Mouse (Mus musculus) intestine, embryonic 15.5 days (tissue): ENCODE data around the gene Ubl4a. TPM values are rescaled to one million over a fixed set of nuclear protein-coding genes. Genes with fewer than 3 reads are reported as not detected.

Experiments
- ATAC-seq: fragments of 200-750 bp; cut with Nextera tagmentation; 2 replicates; pipeline ENCODE4 v1.8.0; 2017; ENCODE audit warnings: moderate TSS enrichment, moderate library complexity
- H3K27ac ChIP-seq: fragments of 300-500 bp; sonication (generic); 2 replicates; pipeline ENCODE4 v1.5.1; 2015; ENCODE audit warnings: mild to moderate bottlenecking, inconsistent platforms
- H3K27me3 ChIP-seq: fragments of 300-500 bp; sonication (generic); replicated peaks from 2 replicates; pipeline ENCODE4 v1.6.1; 2015; ENCODE audit warnings: inconsistent platforms
- H3K36me3 ChIP-seq: fragments of 300-500 bp; sonication (generic); 2 replicates; pipeline ENCODE4 v1.6.1; 2015; ENCODE audit warnings: inconsistent platforms
- H3K4me1 ChIP-seq: fragments of 300-500 bp; sonication (generic); replicated peaks from 2 replicates; pipeline ENCODE4 v1.6.1; 2015; ENCODE audit warnings: inconsistent platforms
- H3K4me2 ChIP-seq: fragments of 300-500 bp; sonication (generic); replicated peaks from 2 replicates; pipeline ENCODE4 v1.6.1; 2015; ENCODE audit warnings: mild to moderate bottlenecking, inconsistent platforms
- H3K4me3 ChIP-seq: fragments of 300-500 bp; sonication (generic); replicated peaks from 2 replicates; pipeline ENCODE4 v1.5.1; 2015; ENCODE audit warnings: inconsistent platforms
- H3K9ac ChIP-seq: fragments of 300-500 bp; sonication (generic); 2 replicates; pipeline ENCODE4 v1.6.1; 2015; ENCODE audit warnings: inconsistent platforms
- H3K9me3 ChIP-seq: fragments of 300-500 bp; sonication (generic); 2 replicates; pipeline ENCODE4 v1.6.1; 2016; ENCODE audit warnings: inconsistent platforms
- WGBS: fragments of 180-500 bp; shearing (Covaris S2); methylation state at CpG from one replicate; pipeline ENCODE4 v1.1.7; 2015; 5-methylcytosine and 5-hydroxymethylcytosine counted together
- polyA plus RNA-seq: library from polyadenylated mRNA; unstranded; fragments of >200 nt; fragmentation: Nextera tagmentation; extraction: Ambion mirVana; gene quantifications from 2 replicates; pipeline ENCODE4 v1.2.1, GENCODE M21; 2015

Ubl4a gene
- polyA plus RNA-seq, 1 experiment from 2014 or later = 65.1 TPM

DNA sequence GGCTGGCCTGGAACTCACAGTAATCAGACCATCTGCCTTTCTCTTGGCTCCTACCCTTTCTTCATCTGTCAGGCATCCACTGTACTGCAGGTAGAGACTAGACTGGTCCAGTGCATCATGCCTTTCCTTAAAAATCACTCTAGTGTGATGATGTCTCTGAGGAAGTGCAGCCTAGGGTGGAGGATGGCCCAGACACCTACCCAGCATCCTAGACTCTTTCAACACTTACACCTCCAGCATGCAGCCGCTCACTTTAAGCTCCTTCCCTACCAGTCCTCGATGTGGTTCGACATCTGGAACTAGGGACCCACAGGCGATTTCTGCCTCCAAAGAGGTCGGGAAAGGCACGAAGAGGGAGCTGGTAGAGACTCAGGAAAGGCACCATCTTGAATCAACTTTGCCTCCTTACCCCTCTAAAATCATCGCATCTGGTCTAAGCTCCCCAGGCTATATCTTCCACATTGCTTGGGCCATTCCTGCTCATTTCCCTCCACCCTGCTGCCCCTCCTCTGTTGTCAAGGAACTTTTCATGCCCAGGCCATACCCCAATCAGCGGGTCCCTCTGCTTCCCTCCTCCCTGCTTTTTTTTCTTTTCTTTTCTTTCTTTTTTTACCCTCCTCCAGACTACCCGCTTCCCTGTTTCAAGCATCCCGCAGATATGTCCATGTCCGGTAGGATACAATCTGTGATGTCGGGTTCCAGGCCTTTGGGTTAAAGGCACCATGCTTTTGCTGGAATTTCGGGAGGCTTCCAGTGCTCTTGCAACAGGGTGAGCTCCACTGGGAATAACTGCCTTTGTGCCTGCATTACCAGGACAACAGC, 20.2 kb downstream of the Ubl4a start:
- peak; percentile 65 for ATAC-seq
- Histone ChIP-seq H3K4me1 (no peaks in the 10 kb centered on the region), H3K27ac (no peak overlapping the region), H3K9ac (peak overlapping the region; percentile 48), H3K9me3 (no peaks in the 10 kb centered on the region), H3K27me3 (no peaks in the 10 kb centered on the region), H3K4me3 (peak overlapping the region; percentile 42), H3K4me2 (peak overlapping the region; percentile 64), H3K36me3 (no peaks in the 10 kb centered on the region)
- WGBS = 24% methylated on average over 13 of the region's 13 CpGs

- no peak overlapping the region; the same call in 1 of the 2 replicates for H3K4me3 ChIP-seq
- 30% methylated on average over 2 of the region's 2 CpGs for WGBS
- H3K4me2 ChIP-seq = peak overlapping the region; percentile 62
- peaks cover 11% of the 10 kb centered on the region; the same call in 1 of the 2 replicates for H3K4me1 ChIP-seq
- H3K9ac ChIP-seq = no peak overlapping the region; the same call in 1 of the 2 replicates
- no peaks in the 10 kb centered on the region for H3K27me3 ChIP-seq
- no peak overlapping the region for H3K27ac ChIP-seq
- H3K9me3 ChIP-seq = no peaks in the 10 kb centered on the region
- no peaks in the 10 kb centered on the region for H3K36me3 ChIP-seq
- ATAC-seq = no peak
Measured at GRCm38 (mm10) chrX:74330166-74330930, 42.7 kb downstream of the Ubl4a start.

DNA sequence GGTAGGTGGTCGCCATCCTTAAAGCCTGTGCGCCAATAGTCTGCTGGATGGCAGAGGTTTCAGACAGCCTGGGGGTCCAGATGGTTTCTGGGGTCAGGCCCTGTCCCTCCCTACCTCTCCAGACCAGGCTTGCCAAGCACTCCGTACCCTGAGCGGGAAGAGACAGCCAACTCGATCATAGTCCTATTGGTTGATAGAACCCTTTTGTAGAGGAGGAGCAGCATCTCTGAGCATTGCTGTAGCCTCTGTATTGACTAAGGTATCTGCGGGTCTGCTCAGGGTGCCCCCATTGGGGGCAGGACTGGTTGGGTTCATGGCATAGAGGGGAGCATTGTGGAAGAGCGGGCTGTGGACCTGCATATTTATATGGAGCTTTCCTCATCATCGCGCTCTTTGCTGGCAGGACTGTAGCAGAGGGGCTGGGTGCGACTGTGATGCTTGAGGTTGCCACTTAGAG, 43.8 kb downstream of the Ubl4a start:
- H3K9me3 ChIP-seq = no peaks in the 10 kb centered on the region
- H3K4me1 ChIP-seq = peaks cover 11% of the 10 kb centered on the region; the same call in 1 of the 2 replicates
- no peaks in the 10 kb centered on the region for H3K36me3 ChIP-seq
- H3K27me3 ChIP-seq = no peaks in the 10 kb centered on the region
- H3K4me2 ChIP-seq = peak overlapping the region; percentile 62
- peak overlapping the region; percentile 44 for H3K4me3 ChIP-seq
- peak; percentile 52 for ATAC-seq
- no peak overlapping the region for H3K27ac ChIP-seq
- 22% methylated on average over 10 of the region's 10 CpGs for WGBS
- peak overlapping the region; percentile 56 for H3K9ac ChIP-seq

DNA sequence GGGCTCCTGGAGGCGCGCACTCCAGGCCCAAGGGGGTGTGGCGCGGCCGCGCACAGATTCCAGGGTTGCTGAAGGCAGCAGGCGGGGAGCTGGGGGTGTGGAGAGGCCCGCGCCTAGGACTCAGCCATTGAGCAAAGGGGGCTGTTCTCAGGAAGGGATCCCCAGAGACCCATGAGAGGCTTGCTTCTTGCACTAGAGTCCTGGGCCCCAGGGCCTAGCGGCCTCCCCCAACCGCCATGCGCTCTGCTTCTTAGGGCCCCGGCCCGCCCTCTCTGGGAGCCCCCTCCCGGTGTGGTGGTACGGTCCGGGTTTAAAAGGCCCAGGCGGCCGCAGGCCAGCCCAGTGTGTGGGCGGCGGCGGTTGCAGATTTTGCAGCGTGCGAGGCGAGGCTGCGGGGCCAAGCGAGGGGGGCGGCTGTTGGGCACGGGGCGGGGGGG, 44.3 kb downstream of the Ubl4a start, which contains the start of gene Plxna3:
Plxna3 (plus strand) TSS at position 342 of the 437 bp plus-strand sequence.
- WGBS = 20% methylated on average over 27 of the region's 30 CpGs
- peak within 1 kb of the TSS; percentile 44 for H3K4me3 ChIP-seq
- H3K4me2 ChIP-seq = peak within 1 kb of the TSS; percentile 62
- no peaks in the 10 kb centered on the region for H3K27me3 ChIP-seq
- H3K27ac ChIP-seq = peak within 1 kb of the TSS; percentile 73; the same call in 1 of the 2 replicates
- ATAC-seq = peak; percentile 97
- peak within 1 kb of the TSS; percentile 56 for H3K9ac ChIP-seq
- no peaks in the 10 kb centered on the region for H3K36me3 ChIP-seq
- no peaks in the 10 kb centered on the region for H3K9me3 ChIP-seq
- peaks cover 11% of the 10 kb centered on the region; the same call in 1 of the 2 replicates for H3K4me1 ChIP-seq

Other genes with a start within 250 kb of the Ubl4a start
- gene Opn1mw, start 245.8 kb downstream of the Ubl4a start, polyA plus RNA-seq = not detected in 2 replicates
- gene Mecp2, start 237.9 kb downstream of the Ubl4a start, polyA plus RNA-seq = 10.7 and 10.9 TPM in 2 replicates
- not detected in 2 replicates for gene Tex28, start 205.4 kb downstream of the Ubl4a start, polyA plus RNA-seq
- gene Tktl1, start 196.0 kb downstream of the Ubl4a start, polyA plus RNA-seq = not detected in 2 replicates
- gene Flna, start 123.4 kb downstream of the Ubl4a start, polyA plus RNA-seq = 274 and 316 TPM in 2 replicates
- 21.7 and 25.7 TPM in 2 replicates for gene Emd, start 118.5 kb downstream of the Ubl4a start, polyA plus RNA-seq
- 818 and 879 TPM in 2 replicates for gene Rpl10, start 102.4 kb downstream of the Ubl4a start, polyA plus RNA-seq
- gene Taz, start 91.3 kb downstream of the Ubl4a start, polyA plus RNA-seq = 74.9 and 81.1 TPM in 2 replicates
- 11.0 TPM in 2 replicates for gene Dnase1l1, start 90.9 kb downstream of the Ubl4a start, polyA plus RNA-seq
- gene Atp6ap1, start 76.1 kb downstream of the Ubl4a start, polyA plus RNA-seq = 120 and 126 TPM in 2 replicates
- 158 and 168 TPM in 2 replicates for gene Gdi1, start 68.2 kb downstream of the Ubl4a start, polyA plus RNA-seq
- gene Fam50a, start 60.2 kb downstream of the Ubl4a start, polyA plus RNA-seq = 58.8 and 60.0 TPM in 2 replicates
- 7.3 and 8.5 TPM in 2 replicates for gene Plxna3, start 44.2 kb downstream of the Ubl4a start, polyA plus RNA-seq
- gene Lage3, start 19.6 kb downstream of the Ubl4a start, polyA plus RNA-seq = 91.5 and 104 TPM in 2 replicates
- gene Slc10a3, start 131 bp upstream of the Ubl4a start, polyA plus RNA-seq = 15.9 and 16.6 TPM in 2 replicates
- gene Fam3a, start 20.1 kb upstream of the Ubl4a start, polyA plus RNA-seq = 29.5 and 32.0 TPM in 2 replicates
- 18.4 and 19.7 TPM in 2 replicates for gene Ikbkg, start 20.1 kb upstream of the Ubl4a start, polyA plus RNA-seq
- 45.9 and 46.3 TPM in 2 replicates for gene G6pdx, start 56.0 kb upstream of the Ubl4a start, polyA plus RNA-seq
- not detected in 2 replicates for gene Gm6880, start 108.2 kb upstream of the Ubl4a start, polyA plus RNA-seq
- gene Olfr1326-ps1, start 201.7 kb upstream of the Ubl4a start, polyA plus RNA-seq = not detected in 2 replicates
- not detected in 2 replicates for gene Olfr1325, start 219.5 kb upstream of the Ubl4a start, polyA plus RNA-seq